Mouse (Mus musculus) limb, embryonic 12.5 days (tissue): ENCODE results near the gene Wdr93. TPM values are rescaled to one million over a fixed set of nuclear protein-coding genes. Genes with fewer than 3 reads are reported as not detected.

Source experiments
- ATAC-seq: fragments of 200-750 bp; cut with Nextera tagmentation; 2 replicates; pipeline ENCODE4 v1.8.0; 2017; ENCODE audit warnings: low read depth, moderate TSS enrichment; ENCODE audit not compliant: insufficient number of reproducible peaks, insufficient read depth, low FRiP score, low TSS enrichment
- H3K27ac ChIP-seq: fragments of 300-500 bp; sonication (generic); 2 replicates; pipeline ENCODE4 v1.5.1; 2016; ENCODE audit warnings: mild to moderate bottlenecking, moderate library complexity
- H3K27me3 ChIP-seq: fragments of 300-500 bp; sonication (generic); 2 replicates; pipeline ENCODE4 v1.6.1; 2016; ENCODE audit warnings: mild to moderate bottlenecking, moderate library complexity
- H3K36me3 ChIP-seq: fragments of 300-500 bp; sonication (generic); 2 replicates; pipeline ENCODE4 v1.6.1; 2016; ENCODE audit warnings: mild to moderate bottlenecking, moderate library complexity
- H3K4me1 ChIP-seq: fragments of 300-500 bp; sonication (generic); replicated peaks from 2 replicates; pipeline ENCODE4 v1.6.1; 2016
- H3K4me2 ChIP-seq: fragments of 300-500 bp; sonication (generic); 2 replicates; pipeline ENCODE4 v1.6.1; 2016; ENCODE audit warnings: mild to moderate bottlenecking, moderate library complexity
- H3K4me3 ChIP-seq: fragments of 300-500 bp; sonication (generic); replicated peaks from 2 replicates; pipeline ENCODE4 v1.5.1; 2016; ENCODE audit warnings: mild to moderate bottlenecking
- H3K9ac ChIP-seq: fragments of 300-500 bp; sonication (generic); replicated peaks from 2 replicates; pipeline ENCODE4 v1.6.1; 2016; ENCODE audit warnings: mild to moderate bottlenecking, moderate library complexity
- H3K9me3 ChIP-seq: fragments of 300-500 bp; sonication (generic); 2 replicates; pipeline ENCODE4 v1.6.1; 2016; ENCODE audit warnings: mild to moderate bottlenecking, moderate library complexity
- WGBS: fragments of 180-500 bp; shearing (Covaris S2); methylation state at CpG from one replicate; pipeline ENCODE4 v1.1.7; 2016; 5-methylcytosine and 5-hydroxymethylcytosine counted together
- polyA plus RNA-seq: library from polyadenylated mRNA; unstranded; fragments of >200 nt; fragmentation: Nextera tagmentation; extraction: Ambion mirVana; gene quantifications from 2 replicates; pipeline ENCODE4 v1.2.1, GENCODE M21; 2016

Gene Wdr93
- polyA plus RNA-seq, 1 experiment from 2014 or later, result 0.35 TPM

DNA sequence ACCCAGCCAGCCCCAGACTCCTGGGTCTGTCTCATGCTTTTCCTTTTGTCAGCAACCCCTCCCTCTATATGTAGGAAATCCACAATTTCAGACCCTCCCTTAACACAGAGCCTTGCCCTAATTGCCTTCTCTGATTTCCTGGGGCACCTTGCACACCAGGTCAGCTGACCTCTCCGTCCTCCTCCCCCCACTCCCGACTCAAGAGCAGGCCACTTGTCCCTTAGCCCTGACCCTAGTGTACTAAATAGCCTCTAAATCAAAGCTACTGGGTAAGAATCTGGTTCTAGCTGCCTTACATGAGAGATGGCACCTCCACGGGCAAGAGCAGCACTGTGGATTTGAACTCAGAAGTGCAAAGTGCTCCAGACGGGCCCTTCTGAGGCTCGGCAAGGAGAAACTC lies 59.1 kb downstream of the Wdr93 start:
- Histone ChIP-seq H3K36me3 (no peaks in the 10 kb centered on the region), H3K27me3 (peaks cover 8% of the 10 kb centered on the region; the same call in 1 of the 2 replicates), H3K4me3 (no peak overlapping the region), H3K9me3 (no peaks in the 10 kb centered on the region), H3K27ac (no peak overlapping the region), H3K9ac (no peak overlapping the region), H3K4me1 (peaks cover 4% of the 10 kb centered on the region; the same call in 1 of the 2 replicates), H3K4me2 (no peak overlapping the region)
- 38% methylated on average over 5 of the region's 5 CpGs for WGBS
- ATAC-seq, result no peak

DNA sequence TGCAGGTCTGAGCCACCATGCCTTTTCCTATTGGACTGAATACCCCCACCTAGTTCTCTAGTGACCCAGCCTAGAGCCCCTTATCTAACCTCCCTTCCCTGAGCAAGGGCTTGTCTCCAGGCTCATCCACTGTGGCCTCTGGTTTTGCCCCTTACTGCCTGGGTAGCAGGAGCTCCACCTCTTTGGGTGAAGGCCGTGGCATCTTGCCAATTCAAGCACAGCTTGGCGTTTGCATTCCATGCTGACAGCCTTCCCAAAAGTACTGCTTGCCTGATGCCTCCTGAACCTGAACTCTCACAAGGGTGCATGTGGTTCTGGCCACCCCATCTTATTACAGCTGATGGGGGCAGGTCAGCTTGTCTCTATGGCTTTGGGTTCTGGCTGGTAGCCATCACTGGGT lies 60.9 kb downstream of the Wdr93 start:
- Histone ChIP-seq H3K27me3 (0 out of 2 replicates have a peak, but pooled peaks cover 3% of the 10 kb centered on the region), H3K4me2 (no peak overlapping the region), H3K9me3 (no peaks in the 10 kb centered on the region), H3K4me1 (no peaks in the 10 kb centered on the region; the same call in 1 of the 2 replicates), H3K9ac (no peak overlapping the region), H3K4me3 (no peak overlapping the region), H3K27ac (no peak overlapping the region), H3K36me3 (no peaks in the 10 kb centered on the region)
- ATAC-seq, result no peak
- WGBS, result 68% methylated on average over 2 of the region's 2 CpGs

DNA sequence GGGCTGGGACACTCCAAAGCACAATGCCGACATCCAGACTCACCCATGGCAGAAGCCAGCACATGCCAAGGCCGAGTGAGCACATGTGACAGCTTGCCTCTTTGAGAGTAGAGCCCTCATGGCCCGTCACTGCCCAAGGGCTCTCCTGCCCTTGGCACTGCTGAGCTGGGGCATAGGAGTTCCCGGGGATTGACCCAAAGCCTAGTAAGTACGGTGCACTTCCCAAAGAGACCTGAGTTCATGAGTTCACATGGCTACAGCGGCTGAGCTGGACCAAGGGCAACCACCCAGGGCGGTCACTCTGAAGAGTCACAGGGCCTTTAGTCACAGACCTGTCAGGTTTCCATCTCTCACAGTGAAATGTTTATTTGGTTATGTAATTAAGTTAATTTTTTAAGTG lies 65.6 kb downstream of the Wdr93 start:
- Histone ChIP-seq H3K4me1 (0 out of 2 replicates have a peak, but pooled peaks cover 9% of the 10 kb centered on the region), H3K36me3 (no peaks in the 10 kb centered on the region), H3K4me3 (no peak overlapping the region), H3K27me3 (peaks cover 41% of the 10 kb centered on the region), H3K9ac (no peak overlapping the region), H3K27ac (no peak overlapping the region), H3K9me3 (no peaks in the 10 kb centered on the region), H3K4me2 (no peak overlapping the region)
- WGBS, result 85% methylated on average over 7 of the region's 7 CpGs
- ATAC-seq, result no peak

DNA sequence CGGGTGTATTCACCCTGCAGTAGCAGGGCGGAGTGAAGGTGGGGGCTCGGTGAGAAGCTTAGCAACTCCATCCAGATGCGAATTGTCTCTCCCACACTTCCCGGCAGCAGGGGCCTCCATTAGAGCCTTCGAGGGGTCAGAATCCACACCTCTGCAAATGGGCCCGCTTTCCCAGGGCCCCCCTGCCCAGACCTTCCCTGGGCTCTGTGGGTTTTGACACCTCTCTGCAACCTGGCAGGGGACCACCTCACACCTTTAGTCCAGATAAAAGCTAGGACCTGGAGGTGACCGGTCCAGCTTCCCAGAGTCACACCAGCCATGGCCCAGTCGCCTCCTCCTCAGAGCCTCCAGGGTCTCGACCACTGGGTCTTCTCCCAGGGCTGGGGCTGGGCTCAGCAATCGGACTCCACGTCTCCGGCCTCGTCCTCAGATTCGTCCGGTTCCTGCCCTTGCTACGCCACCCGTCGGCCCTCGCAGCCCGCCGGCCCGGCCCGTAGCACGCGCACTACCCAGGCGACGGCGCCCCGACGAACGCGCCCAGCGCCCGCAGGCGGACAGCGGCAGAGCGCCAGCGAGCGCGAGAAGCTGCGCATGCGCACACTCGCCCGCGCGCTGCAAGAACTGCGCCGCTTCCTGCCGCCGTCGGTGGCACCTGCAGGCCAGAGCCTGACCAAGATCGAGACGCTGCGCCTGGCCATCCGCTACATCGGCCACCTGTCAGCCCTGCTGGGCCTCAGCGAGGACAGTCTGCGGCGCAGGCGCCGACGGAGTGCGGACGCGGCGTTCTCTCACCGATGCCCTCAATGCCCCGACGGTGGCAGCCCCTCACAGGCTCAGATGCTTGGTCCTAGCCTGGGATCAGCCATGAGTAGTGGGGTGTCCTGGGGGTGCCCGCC lies 67.9 kb downstream of the Wdr93 start, which contains the start of gene Mesp2:
Mesp2 (plus strand) TSS at position 117 of the 896 bp plus-strand sequence.
- ATAC-seq, result peak; percentile 37; the same call in 1 of the 2 replicates

DNA sequence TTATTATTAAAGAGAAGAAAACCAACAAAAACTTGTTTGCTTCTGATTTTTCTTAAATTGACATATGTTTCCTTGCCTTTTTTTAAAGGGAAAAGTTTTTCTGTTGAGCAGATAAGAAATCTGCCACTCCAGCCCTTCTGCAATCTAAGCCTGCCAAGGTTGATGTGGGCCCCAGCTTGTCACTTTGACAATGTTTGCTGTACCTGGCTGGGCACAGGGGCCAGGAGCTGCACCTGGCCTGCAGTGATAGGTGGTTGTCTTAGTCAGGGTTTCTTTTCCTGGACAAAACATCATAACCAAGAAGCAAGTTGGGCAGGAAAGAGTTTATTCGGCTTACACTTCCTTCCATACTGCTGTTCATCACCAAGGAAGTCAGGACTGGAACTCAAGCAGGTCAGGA lies 70.4 kb downstream of the Wdr93 start:
- peaks cover 58% of the 10 kb centered on the region for H3K27me3 ChIP-seq
- 88% methylated on average over 1 of the region's 1 CpGs for WGBS

More for the DNA sequence above, 67.9 kb downstream of the Wdr93 start, which contains the start of gene Mesp2:
- Histone ChIP-seq H3K9ac (peak within 1 kb of the TSS; percentile 52), H3K27ac (no peak within 1 kb of the TSS), H3K27me3 (peaks cover 42% of the 10 kb centered on the region), H3K4me2 (peak within 1 kb of the TSS; percentile 68), H3K36me3 (no peaks in the 10 kb centered on the region), H3K9me3 (no peaks in the 10 kb centered on the region), H3K4me3 (peak within 1 kb of the TSS; percentile 41), H3K4me1 (0 out of 2 replicates have a peak, but pooled peaks cover 9% of the 10 kb centered on the region)
- WGBS, result 13% methylated on average over 69 of the region's 71 CpGs

DNA sequence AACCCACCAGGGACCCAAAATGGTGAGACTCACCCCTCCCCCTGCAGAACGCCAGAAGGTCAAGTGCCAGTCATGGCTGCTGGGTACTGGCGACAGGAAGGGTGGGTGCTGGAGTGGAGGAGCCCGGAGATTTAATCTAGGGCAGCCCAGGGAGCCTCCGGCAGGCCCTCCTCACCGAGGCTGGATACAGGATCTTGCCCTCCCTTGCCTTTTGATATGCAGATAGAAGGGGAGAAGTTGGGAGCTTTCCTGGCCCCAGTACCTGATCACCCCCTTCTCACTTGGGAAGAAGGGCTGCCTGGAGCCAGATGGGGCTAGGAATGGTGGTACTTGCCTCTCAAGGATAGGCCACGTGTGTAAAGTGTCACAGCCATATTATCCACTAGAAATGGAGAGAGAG lies 75.4 kb downstream of the Wdr93 start:
- Histone ChIP-seq H3K36me3 (peaks cover 6% of the 10 kb centered on the region; the same call in 1 of the 2 replicates), H3K4me1 (peaks cover 20% of the 10 kb centered on the region), H3K27ac (no peak overlapping the region), H3K4me3 (no peak overlapping the region), H3K9ac (no peak overlapping the region), H3K27me3 (peaks cover 34% of the 10 kb centered on the region), H3K4me2 (no peak overlapping the region), H3K9me3 (no peaks in the 10 kb centered on the region)
- no peak for ATAC-seq
- WGBS, result 12% methylated on average over 6 of the region's 6 CpGs

More for the DNA sequence above, 70.4 kb downstream of the Wdr93 start:
- Histone ChIP-seq H3K4me3 (no peak overlapping the region), H3K36me3 (no peaks in the 10 kb centered on the region), H3K27ac (no peak overlapping the region), H3K4me1 (peaks cover 11% of the 10 kb centered on the region; the same call in 1 of the 2 replicates), H3K9ac (no peak overlapping the region), H3K4me2 (no peak overlapping the region), H3K9me3 (no peaks in the 10 kb centered on the region)
- no peak for ATAC-seq

DNA sequence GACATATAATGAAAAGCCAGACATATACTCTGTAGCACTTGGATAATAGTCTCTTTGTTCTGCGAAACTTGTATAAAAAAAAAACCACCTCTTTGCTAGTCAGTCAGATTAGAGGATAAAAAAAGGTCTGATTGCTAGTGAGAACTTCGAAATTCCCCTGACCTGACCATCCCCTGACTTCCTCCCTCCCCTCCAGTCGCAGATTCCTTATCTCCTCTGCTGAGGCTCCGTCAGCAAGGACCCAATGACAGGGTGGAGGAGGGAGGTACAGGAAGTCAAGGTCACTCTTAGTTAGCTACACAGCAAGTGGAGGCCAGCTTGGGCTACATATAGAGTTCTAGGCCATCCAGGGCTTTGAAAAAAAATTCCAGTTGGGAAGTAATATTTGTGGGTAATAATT lies 76.6 kb downstream of the Wdr93 start:
- Histone ChIP-seq H3K9me3 (peaks cover 3% of the 10 kb centered on the region; the same call in 1 of the 2 replicates), H3K27ac (no peak overlapping the region), H3K4me2 (no peak overlapping the region), H3K36me3 (peaks cover 14% of the 10 kb centered on the region), H3K27me3 (peaks cover 34% of the 10 kb centered on the region), H3K4me3 (no peak overlapping the region), H3K4me1 (peaks cover 20% of the 10 kb centered on the region), H3K9ac (no peak overlapping the region)
- ATAC-seq, result no peak
- WGBS, result 49% methylated on average over 4 of the region's 4 CpGs

DNA sequence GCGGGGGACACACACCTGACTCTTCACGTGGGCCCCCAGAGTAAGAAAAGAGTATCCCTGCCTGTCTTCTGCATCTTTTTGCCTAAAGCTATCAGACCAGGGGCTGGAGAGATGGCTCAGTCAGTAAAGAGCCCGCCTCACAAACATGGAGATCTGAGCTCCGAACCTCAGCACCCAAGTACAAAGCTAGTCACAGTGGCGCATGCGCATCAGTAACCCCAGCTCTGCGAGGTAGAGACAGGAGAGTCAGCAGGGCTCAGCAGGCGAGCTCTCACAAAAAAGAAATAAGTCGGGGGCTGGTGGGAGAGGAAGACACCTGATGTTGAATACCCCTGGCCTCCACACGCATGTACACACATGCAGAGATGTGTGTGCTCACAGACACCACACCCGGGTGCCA lies 77.0 kb downstream of the Wdr93 start:
- Histone ChIP-seq H3K9me3 (peaks cover 6% of the 10 kb centered on the region; the same call in 1 of the 2 replicates), H3K27ac (no peak overlapping the region), H3K4me3 (no peak overlapping the region), H3K4me1 (peaks cover 20% of the 10 kb centered on the region), H3K36me3 (peaks cover 19% of the 10 kb centered on the region), H3K9ac (no peak overlapping the region), H3K27me3 (peaks cover 34% of the 10 kb centered on the region), H3K4me2 (no peak overlapping the region)
- no peak for ATAC-seq
- 46% methylated on average over 11 of the region's 11 CpGs for WGBS

DNA sequence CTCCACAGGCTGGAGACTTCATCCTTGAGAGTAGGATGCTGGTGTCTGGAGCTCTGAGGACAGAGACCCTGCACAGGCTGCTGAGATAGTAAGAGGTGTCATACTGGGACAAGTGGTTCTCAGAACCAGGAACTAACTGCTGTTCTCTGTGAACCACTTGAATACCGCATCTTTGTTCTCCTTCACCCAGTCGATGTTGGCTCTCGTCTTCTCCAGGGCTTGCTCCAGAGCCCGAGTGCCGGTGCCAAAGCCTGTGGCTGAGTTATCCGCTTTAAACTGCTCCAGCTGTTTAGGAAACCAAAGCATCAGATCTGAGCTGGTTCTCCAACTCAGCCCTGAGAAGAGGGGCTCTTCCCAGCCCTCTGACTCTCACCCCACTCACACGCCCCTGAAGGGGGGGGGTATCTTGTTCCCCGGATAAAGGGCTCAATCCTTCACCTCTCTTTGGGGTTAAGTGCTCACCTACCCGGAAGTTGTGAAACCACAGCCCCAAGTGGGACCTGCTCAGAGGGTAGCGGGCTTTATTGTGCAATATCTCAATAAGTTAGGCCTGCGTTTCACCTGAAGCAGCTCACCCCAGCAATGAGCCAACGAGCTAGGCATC lies 79.2 kb downstream of the Wdr93 start:
- Histone ChIP-seq H3K9ac (no peak overlapping the region), H3K4me1 (peaks cover 20% of the 10 kb centered on the region), H3K4me3 (no peak overlapping the region), H3K4me2 (no peak overlapping the region), H3K27ac (no peak overlapping the region), H3K36me3 (peaks cover 41% of the 10 kb centered on the region), H3K9me3 (peaks cover 6% of the 10 kb centered on the region; the same call in 1 of the 2 replicates), H3K27me3 (peaks cover 23% of the 10 kb centered on the region)
- 82% methylated on average over 12 of the region's 12 CpGs for WGBS
- ATAC-seq, result no peak

DNA sequence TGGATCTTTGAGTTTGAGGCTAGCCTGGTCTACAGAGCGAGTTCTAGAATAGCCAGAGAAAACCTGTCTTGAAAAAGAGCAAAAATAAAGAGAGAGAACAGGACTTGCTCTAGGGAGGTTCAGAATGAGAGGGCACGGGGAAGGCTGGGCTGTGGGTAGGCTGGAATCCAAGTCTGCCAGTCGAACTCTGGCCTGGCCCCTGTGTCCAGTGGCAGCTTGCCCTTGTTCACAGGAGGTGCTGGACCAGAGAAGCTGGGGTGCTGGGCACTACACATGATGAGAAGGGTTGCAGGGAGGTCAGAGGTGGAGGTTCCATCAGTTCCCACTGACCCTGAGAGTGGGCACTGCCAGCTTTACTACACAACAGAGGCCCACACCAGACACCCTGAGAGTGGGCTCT lies 85.4 kb downstream of the Wdr93 start:
- H3K36me3 ChIP-seq, result peaks cover 46% of the 10 kb centered on the region
- no peak overlapping the region for H3K4me3 ChIP-seq
- no peaks in the 10 kb centered on the region for H3K27me3 ChIP-seq
- H3K4me1 ChIP-seq, result no peaks in the 10 kb centered on the region
- H3K9me3 ChIP-seq, result peaks cover 6% of the 10 kb centered on the region; the same call in 1 of the 2 replicates
- no peak overlapping the region for H3K27ac ChIP-seq
- no peak for ATAC-seq
- no peak overlapping the region for H3K9ac ChIP-seq
- 72% methylated on average over 3 of the region's 3 CpGs for WGBS
- H3K4me2 ChIP-seq, result no peak overlapping the region

DNA sequence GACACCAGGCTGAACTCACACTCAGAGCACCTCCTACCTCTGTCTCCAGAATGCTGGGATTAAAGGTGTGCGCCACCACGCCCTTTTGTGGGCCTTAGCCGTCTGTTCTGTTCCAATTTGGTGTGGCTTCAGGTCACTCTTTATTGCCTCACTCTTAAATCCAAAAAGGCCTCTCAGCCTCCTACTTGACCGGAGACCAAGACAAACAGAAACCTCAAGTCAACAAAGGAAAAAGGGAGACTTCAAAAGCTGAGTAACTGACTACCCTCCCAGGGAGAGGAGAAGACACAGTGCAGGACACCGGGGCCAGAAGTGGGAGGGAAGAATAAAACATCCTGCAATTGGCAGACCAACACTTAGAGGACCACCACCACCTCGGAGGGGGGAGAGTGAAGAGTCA lies 88.2 kb downstream of the Wdr93 start:
- Histone ChIP-seq H3K4me1 (no peaks in the 10 kb centered on the region), H3K27ac (no peak overlapping the region), H3K9ac (no peak overlapping the region), H3K36me3 (peaks cover 42% of the 10 kb centered on the region), H3K4me3 (no peak overlapping the region), H3K27me3 (no peaks in the 10 kb centered on the region), H3K9me3 (no peaks in the 10 kb centered on the region), H3K4me2 (no peak overlapping the region)
- ATAC-seq, result no peak
- 44% methylated on average over 6 of the region's 6 CpGs for WGBS
